Mouse (Mus musculus) liver, embryonic 14.5 days (tissue): ENCODE measurements around the gene Hdac1.

Experiments
- CTCF ChIP-seq: IDR thresholded peaks from 2 replicates; pipeline ENCODE4 v1.5.1; 2016; ENCODE audit warnings: antibody characterized with exemption, low read depth, control low read depth
- EP300 ChIP-seq: IDR thresholded peaks from 2 replicates; pipeline ENCODE4 v1.6.1; 2016; ENCODE audit warnings: antibody characterized with exemption, low read depth

DNA sequence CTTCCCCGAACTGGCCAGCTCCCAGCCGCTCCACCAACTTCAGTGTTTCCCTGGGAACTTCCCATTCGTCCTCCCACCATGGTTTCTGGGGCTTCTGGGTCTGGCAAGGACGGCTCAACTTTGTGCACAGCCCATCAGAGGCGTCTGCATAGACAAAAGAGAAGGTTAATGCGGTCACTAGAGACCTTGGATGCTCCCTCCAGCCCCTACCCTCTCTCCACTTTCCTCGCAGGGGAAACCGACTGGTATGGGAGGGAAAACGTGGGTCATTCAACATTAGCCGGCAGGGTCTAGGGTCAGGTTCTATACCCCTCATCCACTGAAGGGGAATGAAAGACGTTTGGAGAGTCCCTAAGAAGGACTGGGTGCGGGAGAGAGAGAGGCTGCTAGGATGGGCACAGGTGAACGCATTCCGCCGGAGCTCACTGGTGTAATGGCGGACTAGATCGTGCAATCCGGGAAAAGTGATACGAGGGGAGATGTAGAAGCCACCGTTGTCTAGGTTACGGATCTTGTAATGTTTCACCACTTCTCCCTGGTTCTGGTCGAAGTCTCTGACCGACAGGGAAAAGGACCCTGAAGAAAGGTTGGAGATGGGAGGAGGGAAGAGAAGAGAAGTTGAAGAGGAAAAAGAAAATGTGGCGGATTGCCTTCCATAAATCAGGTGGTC, 13.5 kb upstream of the Hdac1 start:
- TF ChIP-seq CTCF: no peak
- no peak for TF ChIP-seq EP300
